Mouse (Mus musculus) layer of hippocampus, postnatal 36 days (tissue): ENCODE data around the gene Olfr611. TPM values are rescaled to one million over a fixed set of nuclear protein-coding genes. Genes with fewer than 3 reads are reported as not detected.
"Not testable (repeated sequence)": the region's sequence is repeated elsewhere in the genome, so short reads cannot be mapped to it uniquely, and the experiment has no call there.

Experiments used
- DNase-seq, 2 experiments: peaks; one replicate each; pipeline ENCODE4 v3.0.0; 2022
- total RNA-seq, 2 experiments: library from RNA; stranded (reverse); gene quantifications; 2 replicates each; pipeline ENCODE4 v1.2.3; 2021

The Olfr611 gene
- total RNA-seq: not detected

DNA sequence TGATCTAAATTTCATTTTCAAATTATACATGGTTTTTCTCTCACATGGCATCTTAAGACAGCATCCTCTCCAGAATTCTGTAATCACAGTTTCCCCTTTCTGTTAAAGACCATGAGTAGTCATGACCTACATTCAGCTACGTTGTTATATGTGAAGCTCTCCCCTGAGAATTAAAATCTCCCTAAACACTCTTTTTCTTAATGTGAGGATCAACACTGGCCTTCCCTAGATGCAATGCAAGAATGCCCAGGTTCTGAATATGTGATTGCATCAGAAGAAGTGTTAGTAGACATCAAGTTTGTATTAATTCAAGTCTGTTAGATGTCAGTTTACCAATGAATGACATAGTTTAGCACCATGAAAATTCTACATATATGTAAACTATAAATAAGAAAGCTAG lies at the start of gene Olfr611:
Gene Olfr611 (minus strand): TSS at position 101 of the 400 bp plus-strand sequence.
- DNase-seq: not testable (repeated sequence)

DNA sequence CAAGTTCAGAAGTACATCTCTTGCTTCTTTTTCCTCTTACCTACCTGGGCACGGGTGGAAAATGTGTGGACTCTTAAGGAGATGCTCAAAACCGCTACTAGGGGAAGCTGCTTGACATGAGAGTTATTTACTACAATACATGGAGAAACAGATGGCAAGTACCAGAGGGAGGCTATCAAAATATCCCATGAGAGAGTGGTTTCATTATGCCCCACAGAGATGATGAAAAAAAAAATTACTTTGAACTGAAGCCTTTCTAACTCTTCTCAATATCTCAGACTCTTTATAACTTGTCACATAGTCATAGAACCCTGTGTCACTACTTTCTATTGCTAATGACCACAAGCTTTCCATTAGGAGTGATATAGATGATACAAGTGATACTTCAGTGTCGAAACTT lies 48.4 kb upstream of the Olfr611 start, which contains the start of gene Olfr616:
Gene Olfr616 (minus strand): TSS at position 101 of the 400 bp plus-strand sequence.
- DNase-seq: no peak

DNA sequence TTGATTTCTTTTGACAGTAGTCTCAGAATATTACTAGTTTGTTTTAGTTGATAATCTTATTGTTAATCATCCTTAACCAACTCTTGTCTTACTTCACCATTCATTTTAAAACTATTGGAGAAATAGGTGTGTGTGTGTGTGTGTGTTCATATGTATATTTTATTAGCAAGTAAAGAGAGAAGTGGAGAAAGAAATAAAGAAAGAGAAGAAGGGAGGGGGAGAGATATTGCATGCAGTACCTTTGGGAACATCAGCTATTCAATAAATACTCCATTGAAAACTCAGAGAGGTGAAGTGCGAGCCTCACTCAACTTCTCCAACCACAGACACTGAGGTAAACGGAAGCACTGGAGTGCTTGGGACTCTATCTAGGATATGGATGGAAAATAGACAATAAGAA lies 35.1 kb upstream of the Olfr611 start, which contains the start of gene Olfr615:
Gene Olfr615 (plus strand): TSS at position 301 of the 400 bp plus-strand sequence.
- DNase-seq: no peak

DNA sequence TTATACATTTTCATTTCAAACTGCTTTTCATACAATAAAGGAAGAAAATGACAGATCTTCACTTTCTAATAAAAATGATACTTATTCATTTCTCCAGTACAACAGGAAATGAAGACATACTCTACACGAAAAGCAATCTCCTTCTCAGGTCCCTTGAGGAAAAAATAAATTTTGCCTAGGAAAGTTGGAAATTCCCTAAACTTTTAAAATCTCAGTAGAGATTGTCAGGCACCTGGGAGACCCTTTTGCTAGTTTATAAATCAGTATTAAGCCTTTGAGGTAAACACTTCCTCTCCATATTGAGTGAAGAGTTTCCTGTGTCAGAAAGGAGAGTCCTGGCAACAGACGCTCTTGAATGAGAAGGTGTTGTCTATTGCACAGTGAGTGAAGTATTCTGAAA lies 27.1 kb upstream of the Olfr611 start, which contains the start of gene Olfr613:
Gene Olfr613 (plus strand): TSS at position 301 of the 400 bp plus-strand sequence.
- no peak for DNase-seq

GRCm38 (mm10) chr7:103542617-103543016 lies 22.0 kb upstream of the Olfr611 start, which contains the start of gene Olfr612:
Olfr612 (minus strand) TSS chr7:103542717.
- not testable (repeated sequence) for DNase-seq

GRCm38 (mm10) chr7:103512022-103512421 lies 8.6 kb downstream of the Olfr611 start, which contains the start of gene Olfr610:
Olfr610 (minus strand) TSS chr7:103512122.
- DNase-seq: no peak

DNA sequence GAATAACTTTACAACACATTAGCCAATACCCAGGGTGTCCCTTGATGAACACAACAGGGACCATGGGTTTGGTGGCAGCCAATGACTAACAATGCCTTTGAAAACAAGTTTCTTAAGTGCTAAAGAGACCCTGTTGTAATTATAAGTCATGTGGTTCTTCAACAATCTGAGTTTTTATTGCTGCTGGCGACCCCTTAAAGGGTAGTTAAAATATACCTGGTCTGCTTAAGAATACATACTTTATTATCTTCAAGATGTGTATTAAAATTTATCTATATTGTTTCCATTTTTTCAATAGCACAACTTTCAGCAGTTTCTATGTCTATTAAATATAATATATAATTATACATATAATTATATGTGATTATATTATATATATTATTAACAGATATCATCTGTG lies 22.7 kb downstream of the Olfr611 start, which contains the start of gene Olfr609:
Gene Olfr609 (minus strand): TSS at position 101 of the 400 bp plus-strand sequence.
- DNase-seq: no peak

GRCm38 (mm10) chr7:103477106-103477505 lies 43.5 kb downstream of the Olfr611 start:
- DNase-seq: not testable (repeated sequence)

DNA sequence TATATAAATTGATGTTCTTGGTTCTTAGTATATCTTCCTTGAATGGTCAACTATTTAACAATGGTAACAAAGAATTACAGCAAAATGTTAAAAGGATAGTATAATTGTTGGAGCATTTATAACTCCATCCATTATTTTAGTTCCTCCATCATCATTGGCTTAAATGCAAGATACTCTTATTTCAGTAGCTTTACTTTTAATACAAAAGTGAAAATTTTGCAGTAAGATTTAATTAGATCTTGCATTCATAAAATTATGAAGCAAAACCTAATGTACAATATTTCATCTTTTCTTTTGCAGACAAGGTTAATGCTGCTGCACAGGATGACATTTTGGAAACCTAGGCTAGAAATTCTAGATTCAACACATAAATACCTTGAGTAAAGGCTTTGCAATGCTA lies 51.1 kb downstream of the Olfr611 start, which contains the start of gene Olfr608:
Gene Olfr608 (plus strand): TSS at position 301 of the 400 bp plus-strand sequence.
- no peak for DNase-seq

Other genes starting within 250 kb of the Olfr611 start
- not detected for gene Olfr596, start 215.2 kb downstream of the Olfr611 start, total RNA-seq
- not detected for gene Olfr597, start 204.5 kb downstream of the Olfr611 start, total RNA-seq
- gene Olfr598, start 197.3 kb downstream of the Olfr611 start, total RNA-seq: not detected
- not detected for gene Olfr599, start 184.9 kb downstream of the Olfr611 start, total RNA-seq
- gene Olfr600, start 171.2 kb downstream of the Olfr611 start, total RNA-seq: not detected
- gene Olfr601, start 158.2 kb downstream of the Olfr611 start, total RNA-seq: not detected
- gene Olfr603, start 134.7 kb downstream of the Olfr611 start, total RNA-seq: not detected
- gene Usp17lc, start 105.8 kb downstream of the Olfr611 start, total RNA-seq: not detected
- not detected for gene Olfr605, start 75.4 kb downstream of the Olfr611 start, total RNA-seq
- gene Olfr606, start 71.8 kb downstream of the Olfr611 start, total RNA-seq: not detected
- gene Olfr607, start 56.7 kb downstream of the Olfr611 start, total RNA-seq: not detected
- gene Olfr608, start 51.0 kb downstream of the Olfr611 start, total RNA-seq: not detected
- gene Olfr609, start 22.8 kb downstream of the Olfr611 start, total RNA-seq: not detected
- not detected for gene Olfr610, start 8.7 kb downstream of the Olfr611 start, total RNA-seq
- gene Olfr612, start 21.9 kb upstream of the Olfr611 start, total RNA-seq: not detected
- not detected for gene Olfr613, start 27.2 kb upstream of the Olfr611 start, total RNA-seq
- gene Olfr615, start 35.2 kb upstream of the Olfr611 start, total RNA-seq: not detected
- gene Olfr616, start 48.3 kb upstream of the Olfr611 start, total RNA-seq: not detected
- not detected for gene Olfr617, start 52.2 kb upstream of the Olfr611 start, total RNA-seq
- not detected for gene Olfr618, start 69.3 kb upstream of the Olfr611 start, total RNA-seq
- gene Olfr619, start 79.7 kb upstream of the Olfr611 start, total RNA-seq: not detected
- not detected for gene Olfr620, start 91.7 kb upstream of the Olfr611 start, total RNA-seq
- not detected for gene Olfr622, start 121.9 kb upstream of the Olfr611 start, total RNA-seq
- not detected for gene Olfr623, start 142.9 kb upstream of the Olfr611 start, total RNA-seq
- not detected for gene Olfr624, start 150.3 kb upstream of the Olfr611 start, total RNA-seq
- not detected for gene Olfr625-ps1, start 161.9 kb upstream of the Olfr611 start, total RNA-seq
- not detected for gene Olfr243, start 193.8 kb upstream of the Olfr611 start, total RNA-seq
- not detected for gene Olfr628, start 209.5 kb upstream of the Olfr611 start, total RNA-seq
- not detected for gene Olfr629, start 224.1 kb upstream of the Olfr611 start, total RNA-seq
- gene Olfr630, start 236.5 kb upstream of the Olfr611 start, total RNA-seq: not detected